Mouse (Mus musculus): ENCODE measurements around the gene Phc2.

- no peak for TF ChIP-seq CTCF (IDR thresholded peaks at IDR 0.05; ENCODE audit: low read depth)
- no peak for TF ChIP-seq EP300 (optimal IDR thresholded peaks at IDR 0.05)
Observed at GRCm38 (mm10) chr4:128716279-128716678, 61.8 kb downstream of the Phc2 start.

Data from stomach, postnatal 0 days (tissue).